Mouse (Mus musculus) small intestine, adult 2 months (tissue): ENCODE results near the gene Tmed4. TPM values are rescaled to one million over a fixed set of nuclear protein-coding genes. Genes with fewer than 3 reads are reported as not detected.

Source experiments
- H3K27ac ChIP-seq: fragments of 200-500 bp; 2 replicates; pipeline ENCODE4 v1.5.1; 2012; ENCODE audit warnings: low read depth, low read length, control low read depth, inconsistent platforms; ENCODE audit not compliant: insufficient read depth
- H3K27me3 ChIP-seq: fragments of 200-500 bp; 2 replicates; pipeline ENCODE4 v1.6.1; 2012; ENCODE audit warnings: mild to moderate bottlenecking, moderate library complexity, low read length, inconsistent platforms; ENCODE audit not compliant: control insufficient read depth, insufficient read depth
- H3K36me3 ChIP-seq: fragments of 200-500 bp; 2 replicates; pipeline ENCODE4 v1.6.1; 2012; ENCODE audit warnings: mild to moderate bottlenecking, low read length, control low read depth, inconsistent platforms; ENCODE audit not compliant: control insufficient read depth, insufficient read depth
- H3K4me1 ChIP-seq: fragments of 200-500 bp; 2 replicates; pipeline ENCODE4 v1.6.1; 2012; ENCODE audit warnings: low read length, inconsistent platforms, mixed read lengths; ENCODE audit not compliant: control insufficient read depth, insufficient read depth, insufficient read length
- H3K4me3 ChIP-seq: fragments of 200-500 bp; 2 replicates; pipeline ENCODE4 v1.5.1; 2012; ENCODE audit warnings: low read depth, mild to moderate bottlenecking, control low read depth, inconsistent platforms, low read length, moderate library complexity
- CTCF ChIP-seq: fragments of 200-500 bp; IDR thresholded peaks from 2 replicates; pipeline ENCODE4 v1.5.1; 2012; ENCODE audit warnings: low read depth, mild to moderate bottlenecking, control low read depth, inconsistent platforms, low read length, moderate library complexity, mixed read lengths; ENCODE audit not compliant: insufficient replicate concordance, insufficient read length; ENCODE audit errors: extremely low read depth
- POLR2A ChIP-seq: fragments of 200-500 bp; IDR thresholded peaks from 2 replicates; pipeline ENCODE4 v1.6.1; 2012; ENCODE audit warnings: low read depth, mild to moderate bottlenecking, control low read depth, inconsistent platforms, low read length, moderate library complexity
- WGBS: fragments of 180-500 bp; shearing (Covaris S2); methylation state at CpG from one replicate; pipeline ENCODE4 v1.1.7; 2018; 5-methylcytosine and 5-hydroxymethylcytosine counted together
- polyA plus RNA-seq: library from polyadenylated mRNA; depleted of rRNA; stranded (reverse); fragments of >200 nt; gene quantifications from 2 replicates; pipeline ENCODE4 v1.2.3, GENCODE M21; 2012

The Tmed4 gene
- polyA plus RNA-seq, 1 experiment: 182 TPM

DNA sequence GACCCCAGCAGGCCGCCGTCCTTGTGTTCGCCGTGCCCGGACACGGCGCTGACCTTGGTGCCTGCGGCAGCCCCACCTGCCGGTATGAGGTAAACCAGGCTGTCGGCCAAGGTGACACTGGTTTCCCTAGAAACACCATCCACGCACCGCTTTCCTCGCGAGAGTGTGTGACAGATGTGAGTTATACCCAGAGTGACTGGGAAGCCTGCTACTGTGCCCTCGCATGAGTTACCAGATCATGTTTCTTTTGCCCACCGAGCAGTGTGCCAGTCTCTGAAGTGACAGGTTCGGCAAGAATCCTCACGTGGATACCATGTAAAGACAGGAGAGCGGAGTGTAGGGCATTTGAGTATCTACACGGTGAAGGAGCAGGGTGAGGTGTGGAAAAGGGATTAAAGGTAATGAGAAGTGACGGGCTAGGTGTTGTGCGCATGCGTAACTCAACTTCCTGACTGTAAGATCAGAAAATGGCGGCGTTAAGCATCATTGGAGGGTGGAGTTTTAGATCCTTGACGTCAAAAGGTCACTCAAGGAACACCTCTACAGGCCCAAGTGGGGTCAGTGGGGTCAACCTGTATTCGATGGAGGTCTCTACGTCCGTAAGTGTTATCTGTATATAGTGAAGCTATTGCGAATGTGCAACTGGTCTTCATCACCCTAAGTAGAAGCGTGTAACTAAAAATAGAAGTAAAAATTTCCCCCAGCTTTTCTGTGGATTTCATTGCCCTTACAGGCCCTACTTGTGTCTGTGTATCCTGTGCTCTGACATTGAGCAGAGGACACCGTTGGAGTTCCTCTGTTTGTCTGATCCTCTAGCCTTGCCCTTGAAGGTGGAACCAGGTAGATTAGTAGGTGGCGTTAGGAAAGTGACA, 17.7 kb upstream of the Tmed4 start:
- no peaks in the 10 kb centered on the region for H3K27me3 ChIP-seq
- H3K36me3 ChIP-seq: peaks cover 11% of the 10 kb centered on the region
- H3K4me3 ChIP-seq: peak overlapping the region; percentile 87
- H3K4me1 ChIP-seq: peaks cover 4% of the 10 kb centered on the region; the same call in 1 of the 2 replicates
- TF ChIP-seq CTCF (peak; percentile 20; the same call in 1 of the 2 replicates), POLR2A (0 out of 2 replicates have a peak, but pooled peaks have one; percentile 34)
- peak overlapping the region; percentile 97 for H3K27ac ChIP-seq
- 10% methylated on average over 33 of the region's 33 CpGs for WGBS

DNA sequence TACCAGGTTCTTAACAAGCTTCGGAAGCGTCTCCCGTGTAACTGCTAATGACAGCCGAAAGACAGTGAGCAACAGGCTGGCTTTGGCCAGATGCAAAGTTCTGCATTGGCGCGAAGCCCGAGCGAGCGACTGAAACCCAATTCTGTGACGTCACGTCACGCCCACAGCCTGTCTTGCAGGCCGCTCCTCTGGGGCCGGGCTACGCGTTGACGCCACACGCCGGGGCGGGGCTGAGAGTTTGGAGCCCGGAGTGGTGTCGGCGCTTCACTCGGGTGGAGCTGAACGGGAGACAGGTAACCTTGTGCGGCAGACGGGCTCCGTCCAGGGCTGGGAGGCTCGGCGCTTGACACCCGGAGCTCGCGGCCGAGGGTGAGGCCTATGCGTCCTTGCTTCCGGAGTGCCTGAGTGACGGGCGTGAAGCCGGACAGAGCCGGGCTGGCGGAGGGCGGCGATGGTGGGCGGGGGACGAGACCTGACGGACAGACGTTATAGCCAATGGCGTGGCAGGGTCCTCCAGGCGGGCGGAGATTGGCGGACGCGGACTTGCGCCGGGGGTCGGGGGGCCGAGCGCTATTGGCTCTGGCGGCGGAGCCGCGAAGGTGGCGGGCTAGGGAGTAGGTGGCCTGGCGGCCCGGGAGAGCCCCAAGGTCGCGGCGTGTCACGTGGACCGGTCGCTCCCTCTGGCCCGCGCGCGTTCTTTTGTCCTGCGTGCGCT, 16.9 kb upstream of the Tmed4 start, which contains the start of gene Ogdh:
Gene Ogdh (plus strand): TSS at position 233 of the 715 bp plus-strand sequence.
- no peaks in the 10 kb centered on the region for H3K27me3 ChIP-seq
- TF ChIP-seq POLR2A: peak; percentile 83
- TF ChIP-seq CTCF: no peak
- no peaks in the 10 kb centered on the region; the same call in 1 of the 2 replicates for H3K4me1 ChIP-seq
- WGBS: under 1% methylated on average over 77 of the region's 77 CpGs
- H3K27ac ChIP-seq: peak within 1 kb of the TSS; percentile 97
- peaks cover 4% of the 10 kb centered on the region for H3K36me3 ChIP-seq
- peak within 1 kb of the TSS; percentile 87 for H3K4me3 ChIP-seq

DNA sequence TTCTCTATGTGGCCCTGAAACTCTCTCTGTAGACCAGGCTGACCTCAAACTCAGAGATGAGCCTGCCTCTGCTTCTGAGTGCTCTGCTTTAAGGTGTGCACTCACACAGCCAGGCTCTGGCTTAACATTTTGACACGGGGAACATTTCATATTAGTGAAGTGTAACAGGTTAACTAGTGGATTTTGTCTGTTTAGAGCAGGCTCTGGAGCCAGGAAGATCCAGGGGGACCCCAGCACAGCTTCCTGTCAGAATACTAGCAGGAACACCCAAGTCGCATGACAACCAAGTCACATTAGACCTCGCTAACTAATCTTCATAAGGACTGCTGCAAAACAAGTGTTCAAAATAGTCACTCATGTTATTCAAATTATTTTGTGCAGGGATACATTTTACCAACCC, 16.2 kb upstream of the Tmed4 start:
- Histone ChIP-seq H3K36me3 (peaks cover under 1% of the 10 kb centered on the region; the same call in 1 of the 2 replicates), H3K4me3 (peak overlapping the region; percentile 87), H3K27me3 (no peaks in the 10 kb centered on the region), H3K4me1 (no peaks in the 10 kb centered on the region; the same call in 1 of the 2 replicates), H3K27ac (peak overlapping the region; percentile 97)
- 38% methylated on average over 3 of the region's 3 CpGs for WGBS
- no peak for TF ChIP-seq POLR2A
- TF ChIP-seq CTCF: no peak

DNA sequence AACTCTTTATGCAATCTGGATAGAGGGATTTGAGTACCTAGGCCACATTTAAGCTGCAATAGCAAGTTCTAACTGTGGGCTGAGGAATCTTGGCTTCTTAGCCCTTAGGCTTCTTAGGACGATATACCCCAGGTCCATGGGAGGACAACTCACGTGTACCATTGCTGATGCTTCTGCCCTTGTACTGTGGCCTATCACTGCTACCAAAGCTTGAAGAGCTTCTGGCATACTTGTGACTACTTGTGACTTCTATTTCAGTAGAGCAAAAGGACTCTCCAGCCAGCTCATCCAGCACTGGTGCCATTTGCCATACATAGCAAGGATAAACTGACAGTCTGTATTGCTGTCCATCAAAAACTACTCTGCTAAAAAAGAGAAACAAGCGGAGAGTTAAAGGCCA, 15.5 kb upstream of the Tmed4 start:
- H3K4me3 ChIP-seq: no peak overlapping the region
- 98% methylated on average over 3 of the region's 3 CpGs for WGBS
- H3K4me1 ChIP-seq: no peaks in the 10 kb centered on the region; the same call in 1 of the 2 replicates
- no peak overlapping the region for H3K27ac ChIP-seq
- no peaks in the 10 kb centered on the region for H3K36me3 ChIP-seq
- TF ChIP-seq CTCF (no peak), POLR2A (no peak)
- H3K27me3 ChIP-seq: no peaks in the 10 kb centered on the region

DNA sequence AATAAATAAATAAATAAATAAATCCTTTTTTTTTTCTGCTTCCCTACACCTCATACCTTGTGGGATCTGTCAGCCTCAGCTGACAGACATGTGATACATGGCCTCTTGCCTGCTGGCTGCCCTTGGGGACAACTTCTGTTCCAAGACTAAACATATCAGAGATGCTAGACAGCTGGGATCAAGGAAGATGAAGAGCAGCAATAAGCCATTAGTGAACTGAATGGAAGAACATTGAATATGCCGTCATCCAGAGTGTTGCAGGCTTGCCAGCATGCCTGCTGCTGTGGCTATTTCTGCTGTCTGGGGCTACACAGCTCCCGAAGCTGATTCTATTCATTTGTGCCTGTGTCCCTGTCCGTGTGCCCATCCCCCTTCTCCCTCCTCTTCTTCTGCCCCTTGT, 8.3 kb upstream of the Tmed4 start:
- H3K27ac ChIP-seq: no peak overlapping the region
- H3K36me3 ChIP-seq: no peaks in the 10 kb centered on the region
- 78% methylated on average over 3 of the region's 3 CpGs for WGBS
- TF ChIP-seq POLR2A (no peak), CTCF (no peak)
- no peak overlapping the region for H3K4me3 ChIP-seq
- H3K27me3 ChIP-seq: no peaks in the 10 kb centered on the region
- H3K4me1 ChIP-seq: no peaks in the 10 kb centered on the region

DNA sequence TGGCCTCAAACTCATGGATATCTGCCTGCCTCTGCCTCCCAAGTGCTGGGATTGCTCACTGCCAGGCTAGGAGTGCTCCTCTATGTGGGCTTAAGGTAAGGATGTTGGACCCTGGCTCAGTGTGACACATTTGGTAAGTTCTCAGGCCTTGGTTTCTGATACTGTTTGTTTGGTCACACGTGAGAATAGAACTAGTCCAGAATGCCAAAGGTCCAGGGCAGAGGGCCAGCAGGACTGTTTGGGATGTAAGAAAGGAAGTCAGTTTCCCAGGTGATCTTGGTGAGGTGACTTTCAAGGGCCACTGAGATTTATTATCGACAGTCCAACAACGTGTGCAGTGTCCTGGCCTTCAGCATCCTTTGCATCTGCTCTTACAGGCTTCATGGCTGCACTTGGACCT, 1.8 kb upstream of the Tmed4 start:
- Histone ChIP-seq H3K4me1 (peaks cover 4% of the 10 kb centered on the region; the same call in 1 of the 2 replicates), H3K27me3 (no peaks in the 10 kb centered on the region), H3K36me3 (peaks cover 5% of the 10 kb centered on the region), H3K27ac (no peak overlapping the region), H3K4me3 (no peak overlapping the region)
- no peak for TF ChIP-seq POLR2A
- TF ChIP-seq CTCF: no peak
- 68% methylated on average over 3 of the region's 3 CpGs for WGBS

DNA sequence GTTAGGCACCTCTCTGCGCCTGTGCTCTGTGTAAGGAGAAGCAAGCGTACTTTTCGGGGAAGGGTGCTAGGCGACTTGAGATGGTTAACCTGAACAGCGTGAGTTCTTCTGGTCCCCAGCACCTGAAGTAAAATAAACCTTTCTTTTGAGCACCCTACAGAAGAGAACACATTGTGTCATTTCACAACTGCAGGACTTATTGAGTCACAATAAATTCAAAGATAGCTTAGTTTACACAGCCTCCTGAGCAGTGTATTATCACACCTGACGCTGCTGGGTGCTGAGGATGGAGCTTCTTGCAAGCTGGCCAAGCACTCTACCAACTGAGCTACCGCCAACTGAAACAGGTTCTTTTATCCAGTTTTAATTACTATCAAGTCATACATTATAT, 419 bp upstream of the Tmed4 start:
- H3K4me3 ChIP-seq: peak overlapping the region; percentile 69
- 22% methylated on average over 7 of the region's 7 CpGs for WGBS
- H3K27ac ChIP-seq: peak overlapping the region; percentile 28; the same call in 1 of the 2 replicates

More for the DNA sequence above, 419 bp upstream of the Tmed4 start:
- Histone ChIP-seq H3K36me3 (peaks cover 14% of the 10 kb centered on the region), H3K4me1 (peaks cover 4% of the 10 kb centered on the region; the same call in 1 of the 2 replicates), H3K27me3 (no peaks in the 10 kb centered on the region)
- TF ChIP-seq CTCF (no peak), POLR2A (no peak)
